Mouse (Mus musculus) left cerebral cortex, postnatal 25 days (tissue): Measurements from ENCODE around the gene Capn2. TPM values are rescaled to one million over a fixed set of nuclear protein-coding genes. Genes with fewer than 3 reads are reported as not detected.

ENCODE experiments used
- DNase-seq, 2 experiments: peaks; one replicate each; pipeline ENCODE4 v3.0.0; 2022; ENCODE audit warnings: low spot score in 2 of 2, mixed read lengths in 1 of 2
- intact Hi-C: fragments of 180-260 bp; cut with DNase I; formaldehyde crosslinking; loops from one replicate; pipeline ENCODE4 v1.15.1; 2025
- total RNA-seq, 2 experiments: library from RNA; stranded (reverse); gene quantifications; 2 replicates each; pipeline ENCODE4 v1.2.3; 2021

Capn2 gene
- total RNA-seq, 2 experiments from 2014 or later, result 52.9 to 61.4 TPM

GRCm38 (mm10) chr1:182527921-182528858 lies 10.8 kb upstream of the Capn2 start:
- no peak for DNase-seq
- intact Hi-C loops, result no loop called here

DNA sequence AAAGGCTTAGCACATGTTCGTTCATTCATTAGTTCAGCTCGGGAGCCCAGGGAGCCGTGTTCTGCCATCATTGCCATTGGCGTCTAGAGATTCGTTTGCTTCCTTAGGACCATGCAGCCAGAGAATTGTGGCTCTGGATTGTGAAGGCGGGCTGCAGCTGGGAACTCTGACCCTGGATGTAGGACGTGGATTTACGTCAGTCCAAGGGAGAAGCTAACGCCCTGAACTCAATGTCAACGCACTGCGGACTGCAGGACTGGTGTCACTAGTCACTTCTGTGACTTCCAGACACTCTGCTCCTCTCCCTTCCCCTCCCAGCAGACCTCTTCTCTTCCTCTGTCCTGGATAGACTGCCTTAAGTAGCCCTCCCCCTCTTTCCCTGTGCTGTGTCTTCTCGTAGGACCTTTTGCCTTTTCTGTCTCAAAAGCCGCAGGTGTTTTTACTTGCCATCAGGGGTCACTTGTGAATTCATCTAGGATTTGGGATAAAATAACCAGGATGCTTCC lies 9.9 kb upstream of the Capn2 start:
- intact Hi-C loops, result no loop called here
- no peak for DNase-seq

- intact Hi-C loops, result no loop called here
- no peak for DNase-seq
Observed at GRCm38 (mm10) chr1:182525601-182526000, 8.2 kb upstream of the Capn2 start.

- intact Hi-C loops, result no loop called here
- no peak for DNase-seq
Observed at GRCm38 (mm10) chr1:182523692-182524091, 6.3 kb upstream of the Capn2 start.

DNA sequence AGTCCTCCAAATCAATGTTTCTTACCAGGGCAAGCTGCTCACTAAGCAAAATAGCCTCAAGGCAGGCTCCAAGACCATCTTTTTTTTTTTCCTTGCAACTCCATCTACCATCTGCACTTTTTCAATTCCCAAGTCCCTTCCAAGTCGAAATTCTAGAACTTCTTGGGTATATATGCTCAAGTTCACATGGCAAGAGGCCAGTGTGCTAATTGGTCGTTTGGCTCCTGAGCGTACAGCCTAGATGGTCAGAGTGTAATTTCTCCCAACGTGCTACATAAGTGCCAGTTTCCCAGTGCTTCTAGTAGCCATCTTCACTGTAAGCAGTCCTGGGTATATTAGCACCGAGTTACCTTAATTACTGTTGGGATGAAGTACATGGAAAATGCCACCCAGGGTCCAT lies 5.6 kb upstream of the Capn2 start:
- no peak for DNase-seq
- intact Hi-C loops, result no loop called here

DNA sequence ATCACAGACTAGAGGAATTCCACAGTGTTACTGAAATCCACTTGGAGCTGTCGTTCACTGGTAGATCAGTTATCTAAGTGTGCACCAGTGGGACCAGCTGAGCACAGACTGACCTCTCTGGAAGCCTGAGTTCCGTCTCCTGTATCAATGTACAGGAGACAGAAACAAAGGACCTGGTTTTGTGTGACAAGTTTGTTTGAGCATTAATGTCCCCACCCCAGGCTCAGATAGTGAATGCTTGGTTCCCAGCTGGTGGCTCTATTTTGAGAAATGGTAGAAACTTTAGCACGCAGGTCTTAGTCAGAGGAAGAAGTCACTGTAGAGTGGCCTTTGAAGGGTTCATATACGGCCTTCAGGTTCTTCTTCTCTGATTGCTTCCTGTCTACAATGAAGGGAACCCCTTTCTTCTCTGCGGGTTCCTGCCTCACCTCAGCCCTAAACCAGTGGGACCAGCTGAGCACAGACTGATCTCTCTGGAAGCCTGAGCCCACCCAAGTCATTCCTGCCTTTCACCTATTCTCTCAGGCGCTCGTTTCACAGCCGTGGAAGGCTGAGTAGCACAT lies 3.6 kb upstream of the Capn2 start:
- DNase-seq, result no peak
- intact Hi-C loops, result no loop called here

GRCm38 (mm10) chr1:182520091-182520937 lies 2.9 kb upstream of the Capn2 start:
- intact Hi-C loops, result no loop called here
- no peak for DNase-seq

DNA sequence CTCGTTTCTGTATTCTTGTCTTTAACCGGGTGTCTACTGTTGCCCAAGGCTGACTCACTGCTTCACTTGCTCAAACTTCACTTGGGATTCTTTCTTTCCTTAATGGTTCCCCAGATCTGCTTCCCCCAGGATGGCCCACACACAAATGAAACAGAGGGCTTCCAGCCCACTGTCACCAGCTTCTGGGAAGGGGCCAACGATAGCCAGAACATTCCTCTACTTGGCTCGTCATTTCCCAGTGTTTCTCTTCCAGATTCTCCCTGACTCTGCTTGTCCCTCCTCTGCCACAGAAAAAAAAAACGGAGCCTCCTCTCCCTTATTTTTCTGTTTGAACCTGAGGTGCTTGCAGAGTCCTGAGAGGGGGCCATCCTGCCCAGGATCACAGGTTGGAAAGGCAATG lies 1.9 kb upstream of the Capn2 start:
- no peak for DNase-seq
- intact Hi-C loops, result no loop called here

- intact Hi-C loops, result no loop called here
Observed at GRCm38 (mm10) chr1:182518811-182519210, 1.4 kb upstream of the Capn2 start.

DNA sequence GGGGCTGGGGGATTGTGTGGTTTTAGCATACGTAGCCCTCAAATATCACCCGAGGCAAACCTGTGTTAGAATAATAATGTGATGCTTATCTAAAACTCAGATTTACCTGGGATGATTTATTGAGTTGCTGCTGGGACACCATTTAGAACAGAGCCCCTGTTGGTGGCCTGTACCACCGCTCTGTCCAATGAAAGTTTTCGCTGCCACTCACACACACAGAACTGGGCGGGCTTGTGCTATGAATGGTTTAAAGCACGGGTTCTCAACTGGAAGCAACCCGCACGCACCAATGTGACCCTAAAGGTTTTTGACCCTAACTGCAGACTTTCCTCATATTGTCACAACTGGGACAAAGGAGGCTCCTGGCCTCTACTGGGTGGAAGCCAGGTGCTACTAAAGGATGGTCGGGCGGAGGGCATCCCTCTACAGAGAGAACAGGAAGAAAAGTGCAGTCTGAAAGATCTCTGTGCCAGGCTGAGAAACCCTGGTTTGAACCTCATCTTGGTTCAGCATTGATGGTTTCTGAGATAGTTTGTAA lies 804 bp upstream of the Capn2 start:
- intact Hi-C loops, result no loop called here
- no peak for DNase-seq

More at GRCm38 (mm10) chr1:182518811-182519210, 1.4 kb upstream of the Capn2 start:
- no peak for DNase-seq

GRCm38 (mm10) chr1:182517677-182518011 lies 236 bp upstream of the Capn2 start:
- intact Hi-C loops, result loop anchor here (2.0 kb wide), 1 partner anchor 27 kb away; no protein-coding TSS in a partner anchor
- no peak for DNase-seq

DNA sequence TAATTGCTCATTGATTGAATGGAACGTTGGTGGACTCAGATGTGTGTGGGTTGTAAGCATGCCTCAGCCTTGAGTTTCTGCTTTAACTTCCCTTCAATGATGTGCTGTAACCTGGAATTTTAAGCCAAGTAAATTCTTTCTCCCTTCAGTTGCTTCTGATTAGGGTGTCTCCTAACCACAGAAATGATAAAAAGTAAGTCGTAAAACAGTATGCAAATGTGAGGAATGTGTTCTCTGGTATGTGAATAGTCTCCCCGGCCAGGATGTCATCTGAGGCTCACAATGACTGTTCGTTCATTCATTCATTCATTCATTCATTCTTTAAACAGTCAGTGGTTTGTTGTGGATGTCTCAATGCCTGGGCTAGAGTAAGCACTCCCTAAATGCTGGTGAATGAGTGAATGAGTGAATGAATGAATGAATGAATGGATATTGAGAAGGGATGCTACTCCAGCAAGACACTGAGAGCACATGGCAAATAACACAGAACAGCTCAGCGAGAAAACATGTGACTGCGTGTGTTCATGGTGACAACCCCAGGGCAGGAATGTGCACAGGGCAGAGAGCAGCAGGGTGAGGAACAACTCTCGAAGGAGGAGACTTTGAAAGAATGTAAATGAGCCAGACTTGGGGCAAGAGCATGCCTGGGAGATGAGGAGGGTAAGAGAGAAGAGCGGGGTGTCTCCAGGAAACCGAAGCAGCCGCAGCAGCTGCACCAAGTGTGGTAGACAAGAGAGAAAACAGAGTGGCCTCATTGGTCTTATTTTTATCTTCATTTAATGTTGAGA lies 2.4 kb downstream of the Capn2 start:
- DNase-seq, result no peak
- intact Hi-C loops, result no loop called here

- DNase-seq, result no peak
- intact Hi-C loops, result no loop called here
Observed at GRCm38 (mm10) chr1:182513714-182514113, 3.7 kb downstream of the Capn2 start.

DNA sequence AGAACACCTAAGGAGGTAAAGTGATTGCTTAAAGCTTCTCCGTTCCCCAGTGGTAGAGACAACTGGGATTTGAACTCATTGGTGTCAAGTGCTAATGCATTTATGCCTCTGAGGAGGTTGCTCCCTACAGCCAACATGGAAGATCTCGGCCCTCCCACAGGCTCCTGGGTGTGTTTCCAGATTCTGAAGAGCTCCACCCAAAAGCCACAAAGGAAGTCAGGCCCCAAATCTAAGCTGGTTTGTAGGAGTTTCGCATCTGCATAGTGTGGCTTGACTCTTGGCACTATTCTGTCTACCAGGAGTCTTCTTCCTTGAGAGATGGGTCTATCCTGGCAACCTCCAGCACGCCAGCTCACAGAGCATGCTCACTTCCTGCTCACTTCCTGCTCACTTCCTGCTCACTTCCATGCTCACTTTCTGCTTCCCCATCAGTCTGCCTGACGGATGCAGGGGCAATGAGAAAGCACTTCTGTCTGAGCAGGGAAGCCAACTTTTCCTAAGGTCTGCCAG lies 4.5 kb downstream of the Capn2 start:
- no peak for DNase-seq
- intact Hi-C loops, result no loop called here

GRCm38 (mm10) chr1:182511778-182512177 lies 5.6 kb downstream of the Capn2 start:
- intact Hi-C loops, result no loop called here
- no peak for DNase-seq

DNA sequence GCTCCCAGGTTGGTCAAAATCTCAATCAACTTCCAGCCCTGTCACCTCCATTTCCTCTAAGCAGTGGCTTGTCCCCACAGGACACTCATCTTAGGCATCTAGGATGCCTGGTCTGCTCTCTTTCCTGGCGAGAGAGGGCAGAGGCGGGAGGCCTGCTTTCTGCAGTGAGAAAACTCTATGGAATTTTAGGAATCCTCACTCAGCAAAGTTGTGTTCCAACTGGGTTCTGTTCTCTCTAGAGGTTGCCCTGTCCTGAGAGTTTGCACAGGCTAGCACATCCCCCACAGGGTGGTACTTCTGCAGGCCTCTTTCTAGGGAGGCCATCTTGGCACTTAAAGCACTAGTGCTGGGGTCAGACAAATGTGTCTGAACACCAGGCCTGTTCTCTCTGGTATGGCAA lies 6.3 kb downstream of the Capn2 start:
- no peak for DNase-seq
- intact Hi-C loops, result no loop called here

- intact Hi-C loops, result no loop called here
Observed at GRCm38 (mm10) chr1:182509110-182509797, 8.2 kb downstream of the Capn2 start.

GRCm38 (mm10) chr1:182506229-182506986 lies 11.0 kb downstream of the Capn2 start:
- intact Hi-C loops, result no loop called here
- DNase-seq, result peak in 1 of 2 experiments; percentile 60

More at GRCm38 (mm10) chr1:182509110-182509797, 8.2 kb downstream of the Capn2 start:
- no peak for DNase-seq
